Mouse (Mus musculus): ENCODE measurements around the gene Hexb. TPM values are rescaled to one million over a fixed set of nuclear protein-coding genes. Genes with fewer than 3 reads are reported as not detected.
A peak's percentile ranks its signal among the peaks of the same experiment; 100 is the strongest.

Hexb gene
- polyA plus RNA-seq, 1 experiment from 2014 or later = 49.8 TPM

- no peak for ATAC-seq
- Histone ChIP-seq H3K9me3 (replicated peaks; ENCODE audit: control insufficient read depth, low read length, poor library complexity, severe bottlenecking) (0 out of 2 replicates have a peak, but pooled peaks cover 4% of the 10 kb centered on the region), H3K4me3 (ENCODE audit: low read depth, low read length) (no peak overlapping the region), H3K4me2 (ENCODE audit: low read length) (no peak overlapping the region), H3K27me3 (ENCODE audit: control insufficient read depth, insufficient read depth, low read depth, low read length) (no peaks in the 10 kb centered on the region), H3K9ac (ENCODE audit: low read depth, low read length) (no peak overlapping the region), H3K4me1 (ENCODE audit: control insufficient read depth, insufficient read depth, low read length) (peaks cover 3% of the 10 kb centered on the region; the same call in 1 of the 2 replicates), H3K27ac (ENCODE audit: low read length) (no peak overlapping the region), H3K36me3 (ENCODE audit: control insufficient read depth, insufficient read depth, low read length) (no peaks in the 10 kb centered on the region)
- WGBS = 65% methylated on average over 3 of the region's 3 CpGs
Observed at GRCm38 (mm10) chr13:97208500-97209010, 10.4 kb upstream of the Hexb start.

DNA sequence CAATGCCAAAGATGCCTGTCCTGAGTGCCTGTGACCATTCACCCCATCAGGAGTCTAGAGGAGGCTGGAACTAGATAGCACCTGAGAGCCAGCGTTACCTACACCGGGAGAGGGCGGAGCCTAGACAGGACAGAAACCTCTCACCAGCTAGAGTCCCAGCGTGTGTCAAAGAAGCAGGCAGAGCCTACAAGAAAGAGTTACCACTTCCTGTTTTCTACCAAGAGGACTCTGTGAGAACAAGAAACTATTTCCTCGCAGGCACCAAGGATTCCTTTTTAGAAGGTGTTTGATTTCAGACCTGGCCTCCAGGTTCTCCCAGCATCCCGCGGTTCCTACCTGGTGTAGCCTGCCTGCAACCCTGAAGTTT lies 9.9 kb upstream of the Hexb start:
- Histone ChIP-seq H3K9me3 (replicated peaks; ENCODE audit: control insufficient read depth, low read length, poor library complexity, severe bottlenecking) (0 out of 2 replicates have a peak, but pooled peaks cover 4% of the 10 kb centered on the region), H3K9ac (ENCODE audit: low read depth, low read length) (no peak overlapping the region), H3K4me1 (ENCODE audit: control insufficient read depth, insufficient read depth, low read length) (peaks cover 3% of the 10 kb centered on the region; the same call in 1 of the 2 replicates), H3K4me2 (ENCODE audit: low read length) (no peak overlapping the region), H3K36me3 (ENCODE audit: control insufficient read depth, insufficient read depth, low read length) (no peaks in the 10 kb centered on the region), H3K4me3 (ENCODE audit: low read depth, low read length) (no peak overlapping the region), H3K27me3 (ENCODE audit: control insufficient read depth, insufficient read depth, low read depth, low read length) (no peaks in the 10 kb centered on the region), H3K27ac (ENCODE audit: low read length) (no peak overlapping the region)
- WGBS = 70% methylated on average over 7 of the region's 7 CpGs
- ATAC-seq = no peak

DNA sequence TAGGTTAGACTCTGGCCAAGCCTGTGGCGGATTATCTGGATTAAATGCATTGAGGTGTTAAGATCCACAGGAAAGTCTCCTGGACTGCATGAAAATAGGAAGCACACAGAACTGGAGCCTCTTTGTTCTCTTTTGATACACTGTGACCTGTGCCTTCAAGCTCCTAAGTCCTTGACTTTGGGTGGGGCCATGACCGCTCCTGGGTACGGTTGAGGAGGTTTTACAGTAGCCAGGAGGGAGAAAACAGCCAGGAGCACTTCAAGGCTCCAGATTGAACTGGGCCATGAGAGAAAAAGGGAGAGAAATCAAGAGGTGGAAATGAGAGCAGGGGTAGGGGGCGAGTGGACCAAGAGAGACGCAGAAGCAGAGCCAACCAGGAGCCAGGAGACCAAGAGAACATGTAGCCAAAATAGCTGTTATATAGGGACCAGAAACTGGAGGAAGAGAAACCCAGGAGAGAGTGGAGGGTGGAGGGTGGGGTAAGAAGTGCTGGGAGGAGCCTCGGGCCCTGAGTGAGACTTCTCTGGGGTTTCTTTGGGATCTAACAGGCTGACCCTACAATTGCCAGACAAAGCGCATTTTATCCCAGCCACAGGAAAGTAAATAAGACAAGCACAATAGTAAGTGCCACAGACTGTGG lies 9.4 kb upstream of the Hexb start:
- H3K36me3 ChIP-seq (ENCODE audit: control insufficient read depth, insufficient read depth, low read length) = no peaks in the 10 kb centered on the region
- H3K9ac ChIP-seq (ENCODE audit: low read depth, low read length) = no peak overlapping the region
- no peak overlapping the region for H3K27ac ChIP-seq (ENCODE audit: low read length)
- 79% methylated on average over 7 of the region's 7 CpGs for WGBS
- no peak overlapping the region for H3K4me3 ChIP-seq (ENCODE audit: low read depth, low read length)
- peaks cover 3% of the 10 kb centered on the region; the same call in 1 of the 2 replicates for H3K4me1 ChIP-seq (ENCODE audit: control insufficient read depth, insufficient read depth, low read length)
- H3K27me3 ChIP-seq (ENCODE audit: control insufficient read depth, insufficient read depth, low read depth, low read length) = no peaks in the 10 kb centered on the region
- ATAC-seq = no peak
- no peak overlapping the region for H3K4me2 ChIP-seq (ENCODE audit: low read length)
- H3K9me3 ChIP-seq (replicated peaks; ENCODE audit: control insufficient read depth, low read length, poor library complexity, severe bottlenecking) = 0 out of 2 replicates have a peak, but pooled peaks cover 4% of the 10 kb centered on the region

DNA sequence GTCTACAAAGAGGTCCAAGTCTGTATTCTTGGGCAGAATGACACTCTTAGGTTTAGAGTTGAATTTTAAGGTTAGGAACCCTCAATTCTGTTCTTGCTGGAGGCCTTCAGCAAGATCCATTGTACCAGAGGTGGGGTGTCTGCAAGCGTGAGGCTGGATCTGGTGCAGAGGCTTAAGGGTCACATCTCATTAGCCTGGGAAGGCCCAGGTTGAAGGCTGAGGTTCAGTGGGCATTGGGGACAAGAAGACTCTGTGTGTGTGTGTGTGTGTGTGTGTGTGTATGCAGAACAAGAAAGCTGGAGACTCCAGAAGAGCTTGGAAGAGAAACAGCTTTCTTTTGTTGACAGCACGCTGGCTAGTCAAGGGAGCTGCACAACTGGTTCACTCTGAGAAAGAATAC lies 7.9 kb upstream of the Hexb start:
- Histone ChIP-seq H3K4me1 (ENCODE audit: control insufficient read depth, insufficient read depth, low read length) (peaks cover 3% of the 10 kb centered on the region; the same call in 1 of the 2 replicates), H3K36me3 (ENCODE audit: control insufficient read depth, insufficient read depth, low read length) (no peaks in the 10 kb centered on the region), H3K27me3 (ENCODE audit: control insufficient read depth, insufficient read depth, low read depth, low read length) (no peaks in the 10 kb centered on the region), H3K9me3 (replicated peaks; ENCODE audit: control insufficient read depth, low read length, poor library complexity, severe bottlenecking) (0 out of 2 replicates have a peak, but pooled peaks cover 4% of the 10 kb centered on the region), H3K4me2 (ENCODE audit: low read length) (no peak overlapping the region), H3K9ac (ENCODE audit: low read depth, low read length) (no peak overlapping the region), H3K27ac (ENCODE audit: low read length) (no peak overlapping the region), H3K4me3 (ENCODE audit: low read depth, low read length) (no peak overlapping the region)
- ATAC-seq = no peak
- WGBS = 87% methylated on average over 2 of the region's 2 CpGs

- H3K9ac ChIP-seq (ENCODE audit: low read depth, low read length) = no peak overlapping the region
- peaks cover 3% of the 10 kb centered on the region; the same call in 1 of the 2 replicates for H3K4me1 ChIP-seq (ENCODE audit: control insufficient read depth, insufficient read depth, low read length)
- H3K4me2 ChIP-seq (ENCODE audit: low read length) = peak overlapping the region; percentile 59
- no peak overlapping the region for H3K27ac ChIP-seq (ENCODE audit: low read length)
- H3K27me3 ChIP-seq (ENCODE audit: control insufficient read depth, insufficient read depth, low read depth, low read length) = no peaks in the 10 kb centered on the region
- 0 out of 2 replicates have a peak, but pooled peaks cover 2% of the 10 kb centered on the region for H3K9me3 ChIP-seq (replicated peaks; ENCODE audit: control insufficient read depth, low read length, poor library complexity, severe bottlenecking)
- 10% methylated on average over 18 of the region's 18 CpGs for WGBS
- ATAC-seq = peak; percentile 80
- H3K4me3 ChIP-seq (ENCODE audit: low read depth, low read length) = peak overlapping the region; percentile 28
- H3K36me3 ChIP-seq (ENCODE audit: control insufficient read depth, insufficient read depth, low read length) = no peaks in the 10 kb centered on the region
Observed at GRCm38 (mm10) chr13:97205052-97205701, 7.0 kb upstream of the Hexb start.

DNA sequence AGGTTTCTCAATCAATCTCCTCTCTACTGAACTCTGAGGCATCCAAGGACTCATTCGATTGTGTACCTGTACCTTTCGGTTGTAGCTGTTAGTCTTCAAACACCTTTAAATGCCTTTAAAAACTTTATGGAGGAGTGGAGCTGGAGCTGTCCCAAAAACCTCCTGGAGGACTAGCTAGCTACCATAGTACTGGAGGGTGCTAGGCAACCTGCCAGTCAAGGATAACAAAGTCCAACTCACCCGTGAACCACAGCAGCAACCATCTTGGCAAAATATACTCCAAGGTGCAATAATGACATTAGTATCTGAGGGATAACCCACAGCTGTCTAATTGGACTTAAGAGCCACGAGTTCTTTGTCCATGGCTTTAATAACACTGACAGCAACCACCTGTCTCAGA lies 3.7 kb upstream of the Hexb start:
- Histone ChIP-seq H3K4me3 (ENCODE audit: low read depth, low read length) (no peak overlapping the region), H3K4me2 (ENCODE audit: low read length) (no peak overlapping the region), H3K9me3 (replicated peaks; ENCODE audit: control insufficient read depth, low read length, poor library complexity, severe bottlenecking) (no peaks in the 10 kb centered on the region), H3K9ac (ENCODE audit: low read depth, low read length) (no peak overlapping the region), H3K4me1 (ENCODE audit: control insufficient read depth, insufficient read depth, low read length) (peaks cover 3% of the 10 kb centered on the region; the same call in 1 of the 2 replicates), H3K27me3 (ENCODE audit: control insufficient read depth, insufficient read depth, low read depth, low read length) (no peaks in the 10 kb centered on the region), H3K27ac (ENCODE audit: low read length) (no peak overlapping the region), H3K36me3 (ENCODE audit: control insufficient read depth, insufficient read depth, low read length) (no peaks in the 10 kb centered on the region)
- 79% methylated on average over 4 of the region's 4 CpGs for WGBS
- no peak for ATAC-seq

GRCm38 (mm10) chr13:97201076-97201475 lies 2.9 kb upstream of the Hexb start:
- no peak overlapping the region for H3K4me2 ChIP-seq (ENCODE audit: low read length)
- peaks cover 3% of the 10 kb centered on the region; the same call in 1 of the 2 replicates for H3K4me1 ChIP-seq (ENCODE audit: control insufficient read depth, insufficient read depth, low read length)
- no peak overlapping the region for H3K27ac ChIP-seq (ENCODE audit: low read length)
- H3K4me3 ChIP-seq (ENCODE audit: low read depth, low read length) = no peak overlapping the region
- no peaks in the 10 kb centered on the region for H3K36me3 ChIP-seq (ENCODE audit: control insufficient read depth, insufficient read depth, low read length)
- no peaks in the 10 kb centered on the region for H3K27me3 ChIP-seq (ENCODE audit: control insufficient read depth, insufficient read depth, low read depth, low read length)
- WGBS = 70% methylated on average over 7 of the region's 7 CpGs
- ATAC-seq = no peak
- H3K9ac ChIP-seq (ENCODE audit: low read depth, low read length) = no peak overlapping the region
- H3K9me3 ChIP-seq (replicated peaks; ENCODE audit: control insufficient read depth, low read length, poor library complexity, severe bottlenecking) = no peaks in the 10 kb centered on the region

- Histone ChIP-seq H3K9ac (ENCODE audit: low read depth, low read length) (no peak overlapping the region), H3K9me3 (replicated peaks; ENCODE audit: control insufficient read depth, low read length, poor library complexity, severe bottlenecking) (no peaks in the 10 kb centered on the region), H3K4me2 (ENCODE audit: low read length) (no peak overlapping the region), H3K4me3 (ENCODE audit: low read depth, low read length) (no peak overlapping the region), H3K27me3 (ENCODE audit: control insufficient read depth, insufficient read depth, low read depth, low read length) (no peaks in the 10 kb centered on the region), H3K4me1 (ENCODE audit: control insufficient read depth, insufficient read depth, low read length) (no peaks in the 10 kb centered on the region; the same call in 1 of the 2 replicates), H3K27ac (ENCODE audit: low read length) (no peak overlapping the region), H3K36me3 (ENCODE audit: control insufficient read depth, insufficient read depth, low read length) (no peaks in the 10 kb centered on the region)
- WGBS = 85% methylated on average over 2 of the region's 2 CpGs
- no peak for ATAC-seq
Observed at GRCm38 (mm10) chr13:97199123-97199522, 966 bp upstream of the Hexb start.

DNA sequence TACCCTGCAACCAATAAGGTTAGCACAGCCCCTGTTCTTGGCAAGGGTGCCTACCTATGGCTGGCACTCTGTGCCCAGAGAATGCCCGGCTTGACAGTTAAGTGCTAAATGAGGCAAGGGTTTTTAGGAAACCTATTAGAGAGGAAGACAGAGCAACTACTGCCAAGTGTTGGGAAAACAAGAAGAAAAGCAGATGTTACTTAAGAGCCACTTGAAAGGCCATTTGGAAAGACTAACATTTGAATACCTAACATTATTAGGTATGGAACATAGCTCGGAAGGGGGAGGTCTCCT lies 1.3 kb downstream of the Hexb start:
- Histone ChIP-seq H3K36me3 (ENCODE audit: control insufficient read depth, insufficient read depth, low read length) (no peaks in the 10 kb centered on the region), H3K27ac (ENCODE audit: low read length) (no peak overlapping the region), H3K4me2 (ENCODE audit: low read length) (no peak overlapping the region), H3K27me3 (ENCODE audit: control insufficient read depth, insufficient read depth, low read depth, low read length) (no peaks in the 10 kb centered on the region), H3K9me3 (replicated peaks; ENCODE audit: control insufficient read depth, low read length, poor library complexity, severe bottlenecking) (no peaks in the 10 kb centered on the region), H3K4me3 (ENCODE audit: low read depth, low read length) (no peak overlapping the region), H3K4me1 (ENCODE audit: control insufficient read depth, insufficient read depth, low read length) (no peaks in the 10 kb centered on the region; the same call in 1 of the 2 replicates), H3K9ac (ENCODE audit: low read depth, low read length) (no peak overlapping the region)
- ATAC-seq = no peak
- WGBS = 95% methylated on average over 2 of the region's 2 CpGs

Measured in midbrain, embryonic 16.5 days (tissue).